Mouse (Mus musculus) central nervous system, embryonic 14 days (tissue): ENCODE measurements around the gene B4galnt3. TPM values are rescaled to one million over a fixed set of nuclear protein-coding genes. Genes with fewer than 3 reads are reported as not detected.

ENCODE experiments used
- polyA plus RNA-seq: library from polyadenylated mRNA; depleted of rRNA; stranded (reverse); fragments of >200 nt; gene quantifications from 2 replicates; pipeline ENCODE4 v1.2.3, GENCODE M21; 2012; rRNA removed

Gene B4galnt3
- polyA plus RNA-seq = 0.28 and 1.4 TPM in 2 replicates

DNA sequence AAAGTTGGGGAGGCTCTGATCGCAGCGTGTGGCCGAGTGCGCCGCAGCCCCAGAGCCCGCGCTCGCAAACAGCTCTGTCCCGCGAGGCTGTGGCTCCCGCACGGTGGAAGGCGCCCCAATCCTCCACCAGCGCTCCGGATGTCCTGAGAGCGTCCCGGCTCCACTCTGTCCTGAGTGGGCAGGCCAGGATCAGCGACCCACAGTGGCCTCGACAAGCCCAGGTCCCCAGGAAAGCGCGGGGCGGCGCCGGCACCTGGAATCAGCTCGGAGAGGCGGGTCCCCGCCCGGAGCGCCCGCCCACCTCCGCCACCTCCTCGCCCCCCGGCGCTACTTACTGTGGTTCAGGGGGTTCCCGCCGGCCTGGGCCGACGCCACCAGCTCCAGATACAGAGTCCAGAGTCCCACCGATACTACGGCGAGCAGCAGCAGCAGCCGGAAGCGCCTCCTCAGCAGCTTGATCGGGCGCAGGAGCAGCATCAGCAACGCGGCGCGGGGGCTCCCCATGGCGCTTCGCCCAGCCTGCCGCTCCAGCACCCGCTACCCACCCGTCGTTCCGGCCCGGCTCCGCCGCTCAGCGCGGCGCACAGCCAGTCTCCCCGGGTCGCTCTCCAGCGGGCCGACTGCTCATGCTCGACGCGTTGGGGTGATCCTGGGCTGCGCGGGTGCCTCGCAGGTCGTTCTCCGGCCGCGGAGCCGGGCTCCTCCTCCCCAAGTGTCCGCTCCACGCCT is at the start of gene B4galnt3, which contains the start of gene D330020A13Rik:
B4galnt3 (minus strand) TSS at position 504 of the 729 bp plus-strand sequence.
D330020A13Rik (plus strand) TSS at position 309 of the 729 bp plus-strand sequence.

Other genes starting within 250 kb of the B4galnt3 start
- gene Ninj2, start 201.2 kb downstream of the B4galnt3 start, polyA plus RNA-seq = 0.06 and 0.55 TPM in 2 replicates
- gene D330020A13Rik, start 195 bp downstream of the B4galnt3 start, polyA plus RNA-seq = 0.10 and 0.29 TPM in 2 replicates
- gene Kdm5a, start 69.6 kb upstream of the B4galnt3 start, polyA plus RNA-seq = 13.8 and 13.9 TPM in 2 replicates
- 13.2 and 14.2 TPM in 2 replicates for gene Ccdc77, start 69.8 kb upstream of the B4galnt3 start, polyA plus RNA-seq
- 4.5 and 5.6 TPM in 2 replicates for gene Il17ra, start 168.7 kb upstream of the B4galnt3 start, polyA plus RNA-seq
- 9.9 and 11.3 TPM in 2 replicates for gene Tmem121b, start 199.2 kb upstream of the B4galnt3 start, polyA plus RNA-seq
- 23.5 and 24.9 TPM in 2 replicates for gene Hdhd5, start 236.8 kb upstream of the B4galnt3 start, polyA plus RNA-seq